Mouse (Mus musculus): ENCODE results near the gene Olfr105-ps. TPM values are rescaled to one million over a fixed set of nuclear protein-coding genes. Genes with fewer than 3 reads are reported as not detected.

Olfr105-ps gene
- total RNA-seq (2021) = not detected
- long read RNA-seq, experiment 1 = 0 reads
- long read RNA-seq, experiment 2 = 0 reads

- DNase-seq = no peak
- intact Hi-C loops (cut with DNase I) = no loop called here
Observed at GRCm38 (mm10) chr17:37378733-37379132, at the start of gene Olfr105-ps. TSS of gene Olfr105-ps (plus strand) at chr17:37379033.

DNA sequence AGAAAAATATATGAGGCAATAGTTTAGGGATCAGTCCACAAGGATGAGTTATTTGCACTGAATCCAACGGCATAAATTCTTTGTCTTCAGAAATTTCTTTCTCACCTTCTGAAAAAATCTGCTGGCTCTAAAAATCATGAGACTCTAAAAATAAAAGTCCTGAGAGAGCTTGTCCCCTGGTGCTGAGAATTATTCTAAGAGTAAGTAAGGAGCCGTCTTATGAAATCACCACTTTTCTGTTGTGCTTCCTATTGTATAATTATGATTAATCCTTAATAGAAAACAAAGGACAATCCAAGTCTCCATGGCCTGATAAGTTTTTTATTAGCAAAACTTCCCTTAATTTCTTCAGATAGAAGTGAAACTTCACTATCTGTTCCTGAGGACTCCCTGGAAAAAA, 39.2 kb upstream of the Olfr105-ps start, which contains the start of gene Olfr103:
Gene Olfr103, minus strand, starts transcription at position 101 of the 400 bp plus-strand sequence.
- intact Hi-C loops (cut with DNase I) = no loop called here
- no peak for DNase-seq

- no peak for DNase-seq
- intact Hi-C loops (cut with DNase I) = no loop called here
Observed at GRCm38 (mm10) chr17:37359282-37359681, 19.6 kb upstream of the Olfr105-ps start, which contains the start of gene Olfr104-ps. TSS of gene Olfr104-ps (plus strand) at chr17:37359582.

GRCm38 (mm10) chr17:37390093-37390492, 11.3 kb downstream of the Olfr105-ps start, which contains the start of gene Olfr106-ps:
TSS of gene Olfr106-ps (plus strand) at chr17:37390393.
- intact Hi-C loops (cut with DNase I) = no loop called here
- no peak for DNase-seq

DNA sequence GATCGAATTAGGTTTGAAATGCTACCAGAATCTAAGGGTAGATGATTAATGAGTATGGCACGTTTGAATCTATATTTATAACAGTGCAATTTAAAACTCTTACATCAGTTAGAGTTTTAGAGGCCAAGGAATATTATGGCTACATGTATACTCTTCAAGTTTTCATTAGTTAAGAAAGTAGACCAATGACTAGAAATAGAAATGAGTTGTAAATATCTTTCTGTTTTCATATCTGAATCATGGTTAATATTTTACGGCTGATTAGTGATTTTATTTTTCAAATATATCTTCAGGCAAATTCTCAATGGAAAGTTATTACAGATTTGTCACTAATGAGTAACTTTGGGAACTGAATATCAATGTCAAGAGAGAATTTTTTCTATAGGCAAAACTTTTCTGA, 20.1 kb downstream of the Olfr105-ps start, which contains the start of gene Olfr107:
Gene Olfr107, plus strand, starts transcription at position 301 of the 400 bp plus-strand sequence.
- intact Hi-C loops (cut with DNase I) = no loop called here
- DNase-seq = no peak

DNA sequence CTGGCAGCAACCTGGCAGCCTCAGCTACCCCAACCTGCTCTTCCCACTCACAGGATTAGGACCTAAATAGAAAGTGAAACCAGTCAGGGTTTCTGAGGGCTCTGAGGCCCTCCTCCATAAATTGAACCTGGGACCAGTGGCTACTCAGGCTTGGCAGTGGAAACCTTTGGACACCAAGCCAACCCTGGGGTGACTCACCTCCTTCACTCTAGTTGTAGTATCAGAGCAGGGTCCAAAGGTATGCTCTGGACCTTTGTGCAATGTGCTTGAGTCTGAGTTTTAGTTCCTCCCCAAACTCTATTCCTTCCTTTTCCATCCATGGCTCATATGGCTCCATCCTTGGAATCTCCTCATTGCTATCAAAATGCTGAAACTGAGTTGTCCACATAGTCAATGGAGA, 34.5 kb downstream of the Olfr105-ps start:
- intact Hi-C loops (cut with DNase I) = no loop called here
- no peak for DNase-seq

Other genes starting within 250 kb of the Olfr105-ps start
- not detected for gene Olfr93, start 217.5 kb upstream of the Olfr105-ps start, total RNA-seq (2021)
- under 1 TPM in 1 of 2 experiments, not detected in 1; 0.28 TPM for gene Ubd, start 185.1 kb upstream of the Olfr105-ps start, total RNA-seq (2021)
- gene Olfr94, start 178.0 kb upstream of the Olfr105-ps start, total RNA-seq (2021) = not detected
- gene Olfr95, start 165.9 kb upstream of the Olfr105-ps start, total RNA-seq (2021) = not detected
- not detected for gene Olfr96, start 158.9 kb upstream of the Olfr105-ps start, total RNA-seq (2021)
- not detected for gene Olfr97, start 141.7 kb upstream of the Olfr105-ps start, total RNA-seq (2021)
- not detected for gene Olfr98, start 115.3 kb upstream of the Olfr105-ps start, total RNA-seq (2021)
- gene H2-M3, start 108.8 kb upstream of the Olfr105-ps start, total RNA-seq (2021) = under 1 TPM; 0.81 to 0.94 TPM
- gene Olfr99, start 95.6 kb upstream of the Olfr105-ps start, total RNA-seq (2021) = not detected
- not detected for gene Olfr101, start 74.7 kb upstream of the Olfr105-ps start, total RNA-seq (2021)
- gene Olfr102, start 62.0 kb upstream of the Olfr105-ps start, total RNA-seq (2021) = not detected
- gene Olfr103, start 39.3 kb upstream of the Olfr105-ps start, total RNA-seq (2021) = not detected
- not detected for gene Olfr104-ps, start 19.5 kb upstream of the Olfr105-ps start, total RNA-seq (2021)
- gene Olfr106-ps, start 11.4 kb downstream of the Olfr105-ps start, total RNA-seq (2021) = not detected
- not detected for gene Olfr107, start 20.2 kb downstream of the Olfr105-ps start, total RNA-seq (2021)
- gene Olfr108, start 66.4 kb downstream of the Olfr105-ps start, total RNA-seq (2021) = not detected
- not detected for gene Olfr109, start 79.9 kb downstream of the Olfr105-ps start, total RNA-seq (2021)
- not detected for gene H2-M2, start 104.5 kb downstream of the Olfr105-ps start, total RNA-seq (2021)
- not detected for gene Olfr110, start 113.4 kb downstream of the Olfr105-ps start, total RNA-seq (2021)
- gene Olfr111, start 129.0 kb downstream of the Olfr105-ps start, total RNA-seq (2021) = not detected
- gene Olfr112, start 190.4 kb downstream of the Olfr105-ps start, total RNA-seq (2021) = not detected
- gene Olfr113, start 198.6 kb downstream of the Olfr105-ps start, total RNA-seq (2021) = not detected
- gene Olfr114, start 213.7 kb downstream of the Olfr105-ps start, total RNA-seq (2021) = not detected
- not detected for gene Olfr115, start 248.1 kb downstream of the Olfr105-ps start, total RNA-seq (2021)
- gene Olfr116, start 248.2 kb downstream of the Olfr105-ps start, total RNA-seq (2021) = not detected

Data from gastrocnemius, postnatal 36 days (tissue).